Mouse (Mus musculus): Measurements from ENCODE around the gene Rplp1.

- TF ChIP-seq CTCF (IDR thresholded peaks at IDR 0.05; ENCODE audit: low read depth, low read length) (no peak), POLR2A (IDR thresholded peaks at IDR 0.05; ENCODE audit: borderline replicate concordance, low read depth, low read length) (no peak)
These were observed 37.9 kb upstream of the Rplp1 start for GRCm38 (mm10) chr9:61952241-61952640.
